Mouse (Mus musculus): Measurements from ENCODE around the gene Gm10337. TPM values are rescaled to one million over a fixed set of nuclear protein-coding genes. Genes with fewer than 3 reads are reported as not detected.

The Gm10337 gene
- total and polyA plus RNA-seq, 3 experiments = not detected

GRCm38 (mm10) chr15:102499370-102499769 lies 4.2 kb upstream of the Gm10337 start (continued):
- TF ChIP-seq HCFC1 (IDR thresholded peaks at IDR 0.05; ENCODE audit: low read depth, low read length) (peak; percentile 52; the same call in 1 of the 2 replicates), TBP (IDR thresholded peaks at IDR 0.05; ENCODE audit: low read depth, low read length) (peak; percentile 29; the same call in 1 of the 2 replicates), ZC3H11A (IDR thresholded peaks at IDR 0.05; ENCODE audit: low read depth, low read length) (no peak)

- DNase-seq (ENCODE audit: low read depth, low spot score) = no peak
- Histone ChIP-seq H3K4me3 (ENCODE audit: control insufficient read depth in 1 of 2, insufficient read depth in 1 of 2, low read depth in 2 of 2, low read length in 2 of 2) (no peak overlapping the region), H3K79me2 (ENCODE audit: control insufficient read depth, insufficient read depth, low read length, poor library complexity) (peaks cover 5% of the 10 kb centered on the region; the same call in 1 of the 2 replicates), H3K9me3 (replicated peaks; ENCODE audit: insufficient read depth, low read length) (no peaks in the 10 kb centered on the region), H3K4me1 (ENCODE audit: control insufficient read depth in 1 of 2, insufficient read depth in 2 of 2, low read length in 2 of 2) (peaks cover 8 to 23% of the 10 kb centered on the region in 2 experiments; a peak in 3 of 4 replicates), H3K27ac (ENCODE audit: control insufficient read depth, low read depth, low read length) (peak overlapping the region; percentile 45), H3K27me3 (ENCODE audit: control insufficient read depth in 1 of 2, insufficient read depth in 2 of 2, low read length in 2 of 2) (no peaks in the 10 kb centered on the region), H3K36me3 (ENCODE audit: control insufficient read depth in 1 of 2, insufficient read depth in 2 of 2, low read length in 2 of 2) (peaks cover 41 to 57% of the 10 kb centered on the region in 2 experiments), H3K9ac (ENCODE audit: control insufficient read depth, low read depth, low read length, poor library complexity, severe bottlenecking) (no peak overlapping the region)
- TF ChIP-seq CHD1 (IDR thresholded peaks at IDR 0.05; ENCODE audit: low read depth, low read length) = no peak
- no peak for TF ChIP-seq RAD21 (IDR thresholded peaks at IDR 0.05; ENCODE audit: low read depth, low read length)
- TF ChIP-seq BHLHE40 (IDR thresholded peaks at IDR 0.05; ENCODE audit: borderline replicate concordance, low read depth, low read length) = no peak
- no peak for TF ChIP-seq SMC3 (IDR thresholded peaks at IDR 0.05; ENCODE audit: low read depth, low read length)
- TF ChIP-seq ETS1 (IDR thresholded peaks at IDR 0.05; ENCODE audit: low read depth, low read length) = no peak
- no peak for TF ChIP-seq CHD2 (IDR thresholded peaks at IDR 0.05; ENCODE audit: low read length)
- no peak for TF ChIP-seq MYC (IDR thresholded peaks at IDR 0.05; ENCODE audit: low read depth, low read length)
- no peak for TF ChIP-seq UBTF (IDR thresholded peaks at IDR 0.05; ENCODE audit: borderline replicate concordance, insufficient read depth, low read depth, low read length)
- no peak for TF ChIP-seq MYB (IDR thresholded peaks at IDR 0.05; ENCODE audit: low read depth, low read length)
- TF ChIP-seq ZNF384 (IDR thresholded peaks at IDR 0.05; ENCODE audit: low read depth, low read length) = no peak
- TF ChIP-seq POLR2A (IDR thresholded peaks at IDR 0.05; ENCODE audit: control insufficient read depth in 1 of 2, insufficient read depth in 1 of 2, low read depth in 1 of 2, low read length in 2 of 2, poor library complexity in 1 of 2) = no peak
- no peak for TF ChIP-seq MXI1 (IDR thresholded peaks at IDR 0.05; ENCODE audit: low read depth, low read length)
- TF ChIP-seq GABPA (IDR thresholded peaks at IDR 0.05; ENCODE audit: low read depth, low read length) = no peak
Measured at GRCm38 (mm10) chr15:102499851-102500250, 3.7 kb upstream of the Gm10337 start.

- Histone ChIP-seq H3K4me3 (ENCODE audit: control insufficient read depth in 1 of 2, insufficient read depth in 1 of 2, low read depth in 2 of 2, low read length in 2 of 2) (no peak overlapping the region), H3K4me1 (ENCODE audit: control insufficient read depth in 1 of 2, insufficient read depth in 2 of 2, low read length in 2 of 2) (peaks cover 14 to 23% of the 10 kb centered on the region in 2 experiments; a peak in 3 of 4 replicates), H3K9me3 (replicated peaks; ENCODE audit: insufficient read depth, low read length) (no peaks in the 10 kb centered on the region), H3K9ac (ENCODE audit: control insufficient read depth, low read depth, low read length, poor library complexity, severe bottlenecking) (no peak overlapping the region), H3K36me3 (ENCODE audit: control insufficient read depth in 1 of 2, insufficient read depth in 2 of 2, low read length in 2 of 2) (peaks cover 44 to 53% of the 10 kb centered on the region in 2 experiments), H3K27ac (ENCODE audit: control insufficient read depth, low read depth, low read length) (no peak overlapping the region), H3K79me2 (ENCODE audit: control insufficient read depth, insufficient read depth, low read length, poor library complexity) (peaks cover 2% of the 10 kb centered on the region; the same call in 1 of the 2 replicates), H3K27me3 (ENCODE audit: control insufficient read depth in 1 of 2, insufficient read depth in 2 of 2, low read length in 2 of 2) (no peaks in the 10 kb centered on the region)
- TF ChIP-seq ZMIZ1 (IDR thresholded peaks at IDR 0.05; ENCODE audit: low read depth, low read length) (no peak), POLR2AphosphoS2 (IDR thresholded peaks at IDR 0.05; ENCODE audit: low read length) (0 out of 2 replicates have a peak, but pooled peaks have one; percentile 13), NRF1 (IDR thresholded peaks at IDR 0.05; ENCODE audit: insufficient read depth, low read depth, low read length, poor library complexity, severe bottlenecking) (no peak), MYC (IDR thresholded peaks at IDR 0.05; ENCODE audit: low read depth, low read length) (0 out of 2 replicates have a peak, but pooled peaks have one; percentile 17), SMC3 (IDR thresholded peaks at IDR 0.05; ENCODE audit: low read depth, low read length) (no peak), NELFE (IDR thresholded peaks at IDR 0.05; ENCODE audit: low read depth, low read length) (no peak), ZKSCAN1 (IDR thresholded peaks at IDR 0.05; ENCODE audit: low read depth, low read length) (no peak)
- DNase-seq (ENCODE audit: low read depth, low spot score) = no peak
Measured at GRCm38 (mm10) chr15:102500479-102500878, 3.0 kb upstream of the Gm10337 start.

Data from MEL (cell line).